Mouse (Mus musculus) cerebellum, adult 2 months (tissue): ENCODE results near the gene Oprl1. TPM values are rescaled to one million over a fixed set of nuclear protein-coding genes. Genes with fewer than 3 reads are reported as not detected.

Experiments used
- DNase-seq, 2 experiments: peaks; one replicate each; pipeline ENCODE4 v3.0.0; 2021
- H3K27ac ChIP-seq: fragments of 200-500 bp; 2 replicates; pipeline ENCODE4 v1.5.1; 2012; ENCODE audit warnings: low read length, control low read depth, inconsistent platforms; ENCODE audit not compliant: insufficient read depth
- H3K27me3 ChIP-seq: fragments of 200-500 bp; 2 replicates; pipeline ENCODE4 v1.6.1; 2012; ENCODE audit warnings: inconsistent platforms, mild to moderate bottlenecking, low read length, moderate library complexity; ENCODE audit not compliant: control insufficient read depth, insufficient read depth
- H3K4me1 ChIP-seq: fragments of 200-500 bp; 2 replicates; pipeline ENCODE4 v1.6.1; 2011; ENCODE audit warnings: low read length; ENCODE audit not compliant: control insufficient read depth, insufficient read depth
- H3K4me3 ChIP-seq: fragments of 200-500 bp; replicated peaks from 2 replicates; pipeline ENCODE3; 2011; ENCODE audit warnings: mild to moderate bottlenecking, low read depth, low read length, control low read depth; ENCODE audit not compliant: insufficient read depth
- CTCF ChIP-seq: fragments of 200-500 bp; IDR thresholded peaks from 2 replicates; pipeline ENCODE4 v1.5.1; 2011; ENCODE audit warnings: low read depth, mild to moderate bottlenecking, control low read depth, low read length, moderate library complexity, borderline replicate concordance; ENCODE audit not compliant: insufficient read depth
- POLR2A ChIP-seq: fragments of 200-500 bp; IDR thresholded peaks from 2 replicates; pipeline ENCODE4 v1.6.1; 2011; ENCODE audit warnings: low read length, control low read depth, borderline replicate concordance; ENCODE audit not compliant: insufficient read depth
- WGBS: fragments of 180-500 bp; shearing (Covaris S2); methylation state at CpG from one replicate; pipeline ENCODE4 v1.1.7; 2018; 5-methylcytosine and 5-hydroxymethylcytosine counted together
- polyA plus RNA-seq: library from polyadenylated mRNA; depleted of rRNA; stranded (reverse); fragments of >200 nt; gene quantifications from 2 replicates; pipeline ENCODE4 v1.2.3, GENCODE M21; 2012

Gene Oprl1
- polyA plus RNA-seq, 1 experiment, result 35.1 TPM

- peak; percentile 75 to 76 for DNase-seq
- Histone ChIP-seq H3K4me1 (no peaks in the 10 kb centered on the region), H3K27ac (no peak within 1 kb of the TSS), H3K27me3 (no peaks in the 10 kb centered on the region), H3K4me3 (peak within 1 kb of the TSS; percentile 66)
- TF ChIP-seq CTCF (no peak), POLR2A (no peak)
- under 1% methylated on average over 75 of the region's 75 CpGs for WGBS
Measured at GRCm38 (mm10) chr2:181693339-181694280, 21.2 kb upstream of the Oprl1 start, which contains the start of gene Rgs19. Gene Rgs19, minus strand, starts transcription at chr2:181693977.

GRCm38 (mm10) chr2:181694581-181694980 is 20.2 kb upstream of the Oprl1 start:
- 95% methylated on average over 3 of the region's 3 CpGs for WGBS
- TF ChIP-seq POLR2A (no peak), CTCF (no peak)

GRCm38 (mm10) chr2:181695776-181696175 is 19.0 kb upstream of the Oprl1 start:
- DNase-seq, result peak in 1 of 2 experiments; percentile 9
- 29% methylated on average over 1 of the region's 1 CpGs for WGBS

More at GRCm38 (mm10) chr2:181694581-181694980, 20.2 kb upstream of the Oprl1 start:
- Histone ChIP-seq H3K4me3 (no peak overlapping the region), H3K4me1 (no peaks in the 10 kb centered on the region), H3K27me3 (no peaks in the 10 kb centered on the region), H3K27ac (no peak overlapping the region)
- DNase-seq, result no peak

GRCm38 (mm10) chr2:181696801-181697420 is 17.9 kb upstream of the Oprl1 start:
- H3K4me3 ChIP-seq, result no peak overlapping the region
- peak in 1 of 2 experiments; percentile 4 for DNase-seq
- no peak for TF ChIP-seq CTCF
- TF ChIP-seq POLR2A, result no peak
- H3K27ac ChIP-seq, result no peak overlapping the region
- no peaks in the 10 kb centered on the region for H3K27me3 ChIP-seq
- H3K4me1 ChIP-seq, result no peaks in the 10 kb centered on the region
- WGBS, result 84% methylated on average over 33 of the region's 33 CpGs

More at GRCm38 (mm10) chr2:181695776-181696175, 19.0 kb upstream of the Oprl1 start:
- TF ChIP-seq CTCF (no peak), POLR2A (no peak)
- no peak overlapping the region for H3K27ac ChIP-seq
- no peak overlapping the region for H3K4me3 ChIP-seq
- H3K27me3 ChIP-seq, result no peaks in the 10 kb centered on the region
- no peaks in the 10 kb centered on the region for H3K4me1 ChIP-seq

DNA sequence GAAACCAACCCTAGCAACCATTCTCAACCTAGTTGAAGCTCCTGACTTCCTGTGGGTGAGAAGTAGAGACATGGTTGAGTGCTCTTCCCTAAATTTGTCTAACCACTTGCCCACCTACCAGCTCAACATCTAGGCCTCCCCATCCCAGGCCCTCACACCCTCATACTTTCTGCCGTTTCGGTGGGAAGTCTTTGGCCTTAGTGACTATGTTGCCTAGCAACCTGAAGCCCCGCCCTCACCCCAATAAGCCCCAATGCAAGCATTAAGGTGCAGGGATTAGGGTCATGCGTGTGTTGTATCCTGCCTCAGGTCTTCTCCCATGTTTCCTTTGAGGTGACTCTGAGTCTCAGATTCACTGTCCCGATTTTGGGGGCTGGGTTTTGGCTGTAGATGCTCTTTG is 16.6 kb upstream of the Oprl1 start, which contains the start of gene Lkaaear1:
TSS of gene Lkaaear1 (minus strand) at position 202 of the 400 bp plus-strand sequence.
- no peaks in the 10 kb centered on the region for H3K4me1 ChIP-seq
- no peak within 1 kb of the TSS for H3K27ac ChIP-seq
- 43% methylated on average over 5 of the region's 5 CpGs for WGBS
- peak in 1 of 2 experiments; percentile 5 for DNase-seq
- no peak for TF ChIP-seq CTCF
- TF ChIP-seq POLR2A, result no peak
- no peak within 1 kb of the TSS for H3K4me3 ChIP-seq
- no peaks in the 10 kb centered on the region for H3K27me3 ChIP-seq

GRCm38 (mm10) chr2:181706668-181707067 is 8.1 kb upstream of the Oprl1 start:
- no peaks in the 10 kb centered on the region for H3K27me3 ChIP-seq
- no peaks in the 10 kb centered on the region for H3K4me1 ChIP-seq
- no peak overlapping the region for H3K27ac ChIP-seq
- H3K4me3 ChIP-seq, result no peak overlapping the region
- WGBS, result 39% methylated on average over 4 of the region's 4 CpGs
- TF ChIP-seq POLR2A, result no peak
- peak; percentile 27; the same call in 1 of the 2 replicates for TF ChIP-seq CTCF
- no peak for DNase-seq

- Histone ChIP-seq H3K4me1 (peaks cover 27% of the 10 kb centered on the region), H3K27ac (no peak overlapping the region), H3K27me3 (no peaks in the 10 kb centered on the region), H3K4me3 (no peak overlapping the region)
- DNase-seq, result peak in 1 of 2 experiments; percentile 62
- WGBS, result 61% methylated on average over 1 of the region's 1 CpGs
- TF ChIP-seq POLR2A (no peak), CTCF (no peak)
Measured at GRCm38 (mm10) chr2:181713749-181714148, 1.1 kb upstream of the Oprl1 start.

GRCm38 (mm10) chr2:181715382-181715781 is 566 bp downstream of the Oprl1 start:
- Histone ChIP-seq H3K27me3 (no peaks in the 10 kb centered on the region), H3K4me3 (peak overlapping the region; percentile 17), H3K27ac (no peak overlapping the region), H3K4me1 (peaks cover 43% of the 10 kb centered on the region)
- DNase-seq, result no peak
- 56% methylated on average over 3 of the region's 3 CpGs for WGBS
- TF ChIP-seq POLR2A (no peak), CTCF (no peak)
